ENCODE assay signal across 8 mouse cellular contexts in genomic region chr11:96006367-96006851, GRCm38 (mm10). TPM values are rescaled to one million over a fixed set of nuclear protein-coding genes. Genes with fewer than 3 reads are reported as not detected.
DNase-seq lines count a peak whose midpoint lies in the region; ATAC-seq lines count a peak whose summit lies in the region.

No protein-coding gene starts in this region.

- no peaks in the 10 kb centered on the region for H3K27me3 ChIP-seq in forebrain, embryonic 14.5 days (replicated peaks; ENCODE audit: control insufficient read depth, insufficient read depth, low read length)
- peaks cover 2% of the 10 kb centered on the region; the same call in 1 of the 2 replicates for H3K27me3 ChIP-seq in intestine, embryonic 16.5 days (replicated peaks; ENCODE audit: control insufficient read depth, insufficient read depth, low read length)
- no peaks in the 10 kb centered on the region for H3K27me3 ChIP-seq in neural tube, embryonic 13.5 days

- H3K9ac ChIP-seq in forebrain, embryonic 14.5 days (ENCODE audit: low read length): peak overlapping the region; percentile 93
- peak overlapping the region; percentile 97 for H3K9ac ChIP-seq in intestine, embryonic 16.5 days (ENCODE audit: low read depth, low read length)
- peak overlapping the region; percentile 89 for H3K9ac ChIP-seq in neural tube, embryonic 13.5 days

- peak overlapping the region; percentile 67 for H3K4me2 ChIP-seq in forebrain, embryonic 14.5 days (ENCODE audit: low read length)
- H3K4me2 ChIP-seq in intestine, embryonic 16.5 days (ENCODE audit: low read depth, low read length): peak overlapping the region; percentile 98
- peak overlapping the region; percentile 83 for H3K4me2 ChIP-seq in neural tube, embryonic 13.5 days

- peak overlapping the region; percentile 85 for H3K4me3 ChIP-seq in forebrain, embryonic 14.5 days (ENCODE audit: low read depth, low read length)
- peak overlapping the region; percentile 82 for H3K4me3 ChIP-seq in intestine, embryonic 16.5 days (ENCODE audit: low read length)
- H3K4me3 ChIP-seq in neural tube, embryonic 13.5 days: peak overlapping the region; percentile 82

- peak; percentile 52 for ATAC-seq in forebrain, embryonic 14.5 days
- ATAC-seq in intestine, embryonic 16.5 days: peak; percentile 6; the same call in 1 of the 2 replicates
- ATAC-seq in neural tube, embryonic 13.5 days (ENCODE audit: low read depth): peak; percentile 41; the same call in 1 of the 2 replicates

- no peaks in the 10 kb centered on the region for H3K36me3 ChIP-seq in forebrain, embryonic 14.5 days (ENCODE audit: control insufficient read depth, insufficient read depth, low read length)
- no peaks in the 10 kb centered on the region for H3K36me3 ChIP-seq in intestine, embryonic 16.5 days (ENCODE audit: control insufficient read depth, insufficient read depth, low read length)
- H3K36me3 ChIP-seq in neural tube, embryonic 13.5 days: no peaks in the 10 kb centered on the region

- H3K4me1 ChIP-seq in forebrain, embryonic 14.5 days (ENCODE audit: control insufficient read depth, insufficient read depth, low read length): peaks cover 18% of the 10 kb centered on the region
- H3K4me1 ChIP-seq in intestine, embryonic 16.5 days (ENCODE audit: control insufficient read depth, insufficient read depth, low read length): peaks cover 26% of the 10 kb centered on the region
- H3K4me1 ChIP-seq in neural tube, embryonic 13.5 days (replicated peaks): peaks cover 35% of the 10 kb centered on the region

- H3K9me3 ChIP-seq in forebrain, embryonic 14.5 days (replicated peaks; ENCODE audit: control insufficient read depth, low read length): no peaks in the 10 kb centered on the region
- H3K9me3 ChIP-seq in intestine, embryonic 16.5 days (ENCODE audit: control insufficient read depth, low read length): no peaks in the 10 kb centered on the region
- no peaks in the 10 kb centered on the region for H3K9me3 ChIP-seq in neural tube, embryonic 13.5 days

- H3K27ac ChIP-seq in forebrain, embryonic 14.5 days (ENCODE audit: low read depth, low read length): peak overlapping the region; percentile 96
- H3K27ac ChIP-seq in intestine, embryonic 16.5 days (ENCODE audit: low read length): peak overlapping the region; percentile 93
- H3K27ac ChIP-seq in neural tube, embryonic 13.5 days (replicated peaks): peak overlapping the region; percentile 95

- WGBS in forebrain, embryonic 14.5 days: under 1% methylated on average over 33 of the region's 33 CpGs
- WGBS in intestine, embryonic 16.5 days: under 1% methylated on average over 33 of the region's 33 CpGs
- WGBS in neural tube, embryonic 13.5 days: 0% methylated on average over 30 of the region's 33 CpGs

- DNase-seq in cerebellum, postnatal 25 days: peak; percentile 5 to 14
- no peak for DNase-seq in cerebellum, postnatal 36 days
- peak; percentile 34 for DNase-seq in 3T3-L1 (ENCODE audit: low read depth, low spot score)
- DNase-seq in forebrain, embryonic 14.5 days (ENCODE audit: low spot score): peak; percentile 77
- no peak for DNase-seq in spleen, postnatal 36 days (ENCODE audit: low spot score in 2 of 2)
- DNase-seq in layer of hippocampus, adult 9-11 months: no peak

RNA-seq across cellular contexts. Expression of gene Igf2bp1, which starts 0.7 kb away (rescaled TPM):
- polyA plus RNA-seq in forebrain, embryonic 14.5 days (2014; fragmentation: Nextera tagmentation; extraction: Ambion mirVana): 14.6 and 15.3 TPM in 2 replicates
- 38.5 and 41.0 TPM in 2 replicates for polyA plus RNA-seq in intestine, embryonic 16.5 days (2015; fragmentation: Nextera tagmentation; extraction: Ambion mirVana)
- 16.7 and 21.2 TPM in 2 replicates for polyA plus RNA-seq in neural tube, embryonic 13.5 days (2015; fragmentation: Nextera tagmentation; extraction: Ambion mirVana)

RNA-seq across cellular contexts. Expression of gene Gip, which starts 17.9 kb away (rescaled TPM):
- polyA plus RNA-seq in forebrain, embryonic 14.5 days (2014; fragmentation: Nextera tagmentation; extraction: Ambion mirVana): not detected in 2 replicates
- polyA plus RNA-seq in intestine, embryonic 16.5 days (2015; fragmentation: Nextera tagmentation; extraction: Ambion mirVana): 19.9 and 21.5 TPM in 2 replicates
- polyA plus RNA-seq in neural tube, embryonic 13.5 days (2015; fragmentation: Nextera tagmentation; extraction: Ambion mirVana): not detected in 2 replicates

RNA-seq across cellular contexts. Expression of gene Snf8, which starts 28.3 kb away (rescaled TPM):
- polyA plus RNA-seq in forebrain, embryonic 14.5 days (2014; fragmentation: Nextera tagmentation; extraction: Ambion mirVana): 58.4 and 68.8 TPM in 2 replicates
- 94.3 and 97.8 TPM in 2 replicates for polyA plus RNA-seq in intestine, embryonic 16.5 days (2015; fragmentation: Nextera tagmentation; extraction: Ambion mirVana)
- 129 TPM in 2 replicates for polyA plus RNA-seq in neural tube, embryonic 13.5 days (2015; fragmentation: Nextera tagmentation; extraction: Ambion mirVana)

RNA-seq across cellular contexts. Expression of gene Ube2z, which starts 58.8 kb away (rescaled TPM):
- polyA plus RNA-seq in forebrain, embryonic 14.5 days (2014; fragmentation: Nextera tagmentation; extraction: Ambion mirVana): 24.9 and 26.9 TPM in 2 replicates
- 31.5 and 32.0 TPM in 2 replicates for polyA plus RNA-seq in intestine, embryonic 16.5 days (2015; fragmentation: Nextera tagmentation; extraction: Ambion mirVana)
- polyA plus RNA-seq in neural tube, embryonic 13.5 days (2015; fragmentation: Nextera tagmentation; extraction: Ambion mirVana): 31.5 and 33.0 TPM in 2 replicates

Comparison
In these comparisons a context has a peak if more than half of its experiments do, and no peak if none do; other contexts are left out.
1. DNase-seq: peak in cerebellum, postnatal 25 days (2 of 2), 3T3-L1 (single experiment) and forebrain, embryonic 14.5 days (single experiment); none in cerebellum, postnatal 36 days (0 of 2), spleen, postnatal 36 days (0 of 2) and layer of hippocampus, adult 9-11 months (single experiment).
2. RNA of gene Gip, which starts 17.9 kb away (polyA plus RNA-seq): 19.9 to 21.5 TPM in intestine, embryonic 16.5 days; not detected in forebrain, embryonic 14.5 days and not detected in neural tube, embryonic 13.5 days; every median in the first group is over 10 times any median in the second.
3. Peak in every context shown above with its lines, with median percentiles within 50 percentile points of each other: ATAC-seq, H3K27ac ChIP-seq, H3K4me2 ChIP-seq, H3K4me3 ChIP-seq and H3K9ac ChIP-seq.